Mouse (Mus musculus) telencephalon, adult 2 months (tissue): ENCODE results near the gene Capn2.

ENCODE experiments used
- DNase-seq: peaks from one replicate; pipeline ENCODE4 v3.0.0-alpha.2; 2011; ENCODE audit warnings: low read depth, low spot score

Gene Capn2

GRCm38 (mm10) chr1:182525601-182526000 is 8.2 kb upstream of the Capn2 start:
- no peak for DNase-seq

GRCm38 (mm10) chr1:182523692-182524091 is 6.3 kb upstream of the Capn2 start:
- no peak for DNase-seq

GRCm38 (mm10) chr1:182522961-182523360 is 5.6 kb upstream of the Capn2 start:
- no peak for DNase-seq

GRCm38 (mm10) chr1:182520938-182521500 is 3.6 kb upstream of the Capn2 start:
- no peak for DNase-seq

- DNase-seq, result no peak
Observed at GRCm38 (mm10) chr1:182520091-182520937, 2.9 kb upstream of the Capn2 start.

GRCm38 (mm10) chr1:182519341-182519740 is 1.9 kb upstream of the Capn2 start:
- no peak for DNase-seq

- no peak for DNase-seq
Observed at GRCm38 (mm10) chr1:182518811-182519210, 1.4 kb upstream of the Capn2 start.

GRCm38 (mm10) chr1:182518143-182518680 is 804 bp upstream of the Capn2 start:
- DNase-seq, result no peak

GRCm38 (mm10) chr1:182517677-182518011 is 236 bp upstream of the Capn2 start:
- no peak for DNase-seq

- no peak for DNase-seq
Observed at GRCm38 (mm10) chr1:182514803-182515590, 2.4 kb downstream of the Capn2 start.

- DNase-seq, result no peak
Observed at GRCm38 (mm10) chr1:182513714-182514113, 3.7 kb downstream of the Capn2 start.

- DNase-seq, result no peak
Observed at GRCm38 (mm10) chr1:182512901-182513410, 4.5 kb downstream of the Capn2 start.

GRCm38 (mm10) chr1:182511778-182512177 is 5.6 kb downstream of the Capn2 start:
- no peak for DNase-seq

GRCm38 (mm10) chr1:182511073-182511472 is 6.3 kb downstream of the Capn2 start:
- DNase-seq, result no peak

- DNase-seq, result no peak
Observed at GRCm38 (mm10) chr1:182509110-182509797, 8.2 kb downstream of the Capn2 start.

- DNase-seq, result peak; percentile 45
Observed at GRCm38 (mm10) chr1:182506229-182506986, 11.0 kb downstream of the Capn2 start.

- DNase-seq, result no peak
Observed at GRCm38 (mm10) chr1:182505291-182505690, 12.1 kb downstream of the Capn2 start.

- no peak for DNase-seq
Observed at GRCm38 (mm10) chr1:182504223-182504622, 13.2 kb downstream of the Capn2 start.

GRCm38 (mm10) chr1:182503206-182503900 is 14.1 kb downstream of the Capn2 start:
- peak; percentile 33 for DNase-seq

GRCm38 (mm10) chr1:182502491-182503050 is 14.8 kb downstream of the Capn2 start:
- DNase-seq, result no peak
